Mouse (Mus musculus) urinary bladder, adult 18-20 months (tissue): ENCODE measurements at regions not wholly inside any gene's neighbourhood (a gene's known extent, or its start where the extent isn't known, plus 50 kb on each side); places are given as distances from the start of the nearest gene placed in this dataset.

Experiments used
- DNase-seq, 2 experiments: peaks; one replicate each; pipeline ENCODE4 v3.0.0; 2022; ENCODE audit warnings: low spot score in 2 of 2, mixed read lengths in 2 of 2

DNA sequence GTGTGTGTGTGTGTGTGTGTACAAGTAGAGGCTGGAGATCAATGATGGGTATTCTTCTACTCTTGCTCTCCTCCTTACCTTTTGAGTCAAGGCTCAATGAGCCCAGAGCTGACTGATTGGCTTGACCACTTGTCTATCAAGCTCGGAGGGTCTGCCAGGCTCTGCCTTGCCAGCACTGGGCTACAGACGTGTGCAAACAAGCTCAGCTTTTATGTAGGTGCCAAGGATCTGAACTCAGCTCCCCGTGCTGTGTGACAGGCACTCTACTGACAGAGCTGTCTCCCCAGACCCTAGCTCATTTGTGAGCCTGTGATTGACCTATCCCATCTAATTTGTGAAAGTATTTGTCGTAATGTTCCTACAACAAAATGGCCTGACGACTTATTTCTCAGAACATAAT, 54.2 kb upstream of the Cdc42bpa start:
- DNase-seq: no peak

- DNase-seq: no peak
Measured at GRCm38 (mm10) chr1:179892711-179893110, 67.6 kb upstream of the Cdc42bpa start.

DNA sequence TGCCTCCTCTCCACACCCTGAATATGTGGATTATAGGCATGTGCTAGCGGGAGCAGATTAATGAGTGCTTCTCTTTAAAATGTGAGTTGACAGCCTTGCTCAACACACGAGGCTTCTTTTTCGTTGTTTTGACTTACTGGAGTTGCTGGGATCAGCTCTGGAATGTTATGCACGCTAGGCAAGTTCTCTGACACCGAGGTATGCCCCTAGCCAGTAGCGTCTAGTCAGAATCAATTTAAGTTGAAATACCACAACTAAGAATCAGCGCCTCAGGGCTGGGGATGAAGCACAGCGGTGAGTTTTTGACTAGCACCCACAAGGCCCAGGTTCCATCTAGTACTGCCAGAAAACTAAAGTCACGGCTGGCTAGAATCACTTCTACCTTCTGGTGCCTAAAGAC, 72.4 kb upstream of the Cdc42bpa start:
- no peak for DNase-seq

DNA sequence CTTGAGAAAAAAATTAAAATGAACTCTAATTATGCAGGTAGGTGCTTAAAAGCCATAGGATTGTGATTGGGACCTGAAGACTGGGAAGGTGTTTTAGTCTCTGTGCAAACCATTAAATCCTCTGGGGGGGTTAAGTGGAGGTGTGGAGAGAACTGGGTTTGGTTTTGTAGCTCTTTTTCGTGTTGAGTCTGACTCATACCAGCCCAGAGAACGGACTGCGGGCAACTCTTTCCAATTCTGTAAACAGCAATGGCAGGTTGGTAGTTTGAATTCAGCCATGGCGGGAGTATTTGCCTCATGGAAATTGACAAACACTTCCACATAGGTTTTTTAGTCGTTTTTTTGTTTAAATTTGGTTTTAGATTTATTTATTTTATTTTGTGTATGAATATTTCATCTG, 77.7 kb upstream of the Ahctf1 start:
- DNase-seq: no peak

- DNase-seq: no peak
Measured at GRCm38 (mm10) chr1:179877893-179878292, 74.4 kb upstream of the Ahctf1 start.

- no peak for DNase-seq
Measured at GRCm38 (mm10) chr1:179873772-179874555, 70.5 kb upstream of the Ahctf1 start.

GRCm38 (mm10) chr1:179871961-179872360, 68.5 kb upstream of the Ahctf1 start:
- DNase-seq: no peak

DNA sequence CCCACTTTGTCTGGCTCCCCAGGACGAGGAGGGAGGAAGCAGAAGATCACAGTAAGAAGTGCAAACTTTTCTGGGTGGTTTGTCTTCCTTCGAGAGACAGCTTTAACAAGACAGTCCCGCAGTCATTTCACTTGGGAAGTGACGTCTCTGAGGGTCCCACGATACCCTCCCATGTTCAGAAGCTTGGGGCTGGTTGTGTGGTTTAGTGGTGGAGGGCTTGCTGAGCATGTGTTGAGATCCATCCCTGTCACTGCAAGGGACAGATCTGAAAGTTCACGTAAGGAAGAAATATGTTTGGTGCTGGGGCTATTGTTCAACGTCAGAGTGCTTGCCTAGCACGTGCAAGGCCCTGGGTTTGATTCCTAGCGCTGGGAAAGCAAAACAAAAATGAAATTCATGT, 65.2 kb upstream of the Ahctf1 start:
- no peak for DNase-seq

- DNase-seq: no peak
Measured at GRCm38 (mm10) chr1:179867493-179867892, 64.0 kb upstream of the Ahctf1 start.

- peak; percentile 18 to 25 for DNase-seq
Measured at GRCm38 (mm10) chr1:179866056-179866772, 62.7 kb upstream of the Ahctf1 start.

DNA sequence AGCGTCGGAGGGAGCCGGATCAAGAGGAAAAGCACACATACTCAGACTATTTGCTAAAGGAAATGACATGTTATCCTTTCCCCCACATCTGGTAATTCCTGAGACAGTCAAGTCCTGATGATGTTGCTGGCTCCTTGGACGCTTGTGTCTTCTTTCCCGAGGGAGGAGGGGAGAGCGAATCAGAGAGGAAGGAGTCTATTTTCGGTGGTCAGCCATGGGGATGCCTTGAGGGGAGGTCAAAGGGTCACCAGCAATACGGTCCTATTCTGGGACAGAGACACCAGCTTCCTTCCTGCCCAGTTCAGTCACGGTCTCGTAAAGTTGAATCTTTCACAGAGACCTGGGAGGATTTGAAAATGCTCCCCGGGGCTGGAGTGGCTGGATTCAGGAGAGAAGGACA, 62.1 kb upstream of the Ahctf1 start:
- DNase-seq: no peak

- DNase-seq: no peak
Measured at GRCm38 (mm10) chr1:179864537-179865226, 61.2 kb upstream of the Ahctf1 start.

DNA sequence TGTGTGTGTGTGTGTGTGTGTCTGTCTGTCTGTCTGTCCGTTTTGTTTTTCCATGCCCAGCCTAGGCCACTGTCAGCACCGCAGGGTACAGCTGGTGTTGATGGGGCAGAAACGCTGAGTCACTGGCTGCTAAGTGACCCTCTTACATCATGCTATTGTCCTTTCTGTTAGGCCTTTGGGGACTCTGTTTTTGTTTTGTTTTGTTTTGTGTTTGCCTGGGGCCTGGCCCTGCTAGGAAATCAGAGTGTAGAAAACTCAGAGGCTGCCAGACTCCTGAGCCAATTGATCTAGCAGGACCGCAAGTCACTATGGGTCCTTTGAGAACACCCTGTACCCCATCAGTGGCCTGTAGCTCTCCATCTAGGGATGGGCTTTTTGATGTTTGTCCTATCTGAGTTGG, 59.9 kb upstream of the Ahctf1 start:
- no peak for DNase-seq

- no peak for DNase-seq
Measured at GRCm38 (mm10) chr1:179862941-179863340, 59.5 kb upstream of the Ahctf1 start.

DNA sequence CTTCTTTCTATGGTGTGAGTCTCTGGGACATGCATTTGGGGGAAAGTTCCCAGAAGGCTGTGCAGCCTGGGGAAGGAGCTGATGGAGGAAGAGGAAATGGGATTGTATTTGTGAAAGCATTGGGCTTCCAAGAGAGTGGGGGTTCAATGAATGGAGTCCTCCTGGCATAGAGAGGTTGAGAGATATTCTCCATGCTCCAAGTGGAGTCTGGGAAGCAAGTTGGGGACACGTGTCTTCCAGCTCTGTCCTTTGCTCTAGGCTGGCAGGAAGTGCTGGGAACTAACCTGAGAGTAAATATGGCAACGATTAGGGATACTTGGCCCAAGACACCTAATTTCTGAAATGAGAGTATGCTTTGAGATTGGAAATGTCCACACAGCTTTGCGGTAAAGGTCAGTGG, 58.3 kb upstream of the Ahctf1 start:
- DNase-seq: no peak

GRCm38 (mm10) chr1:179859552-179859902, 56.0 kb upstream of the Ahctf1 start:
- DNase-seq: no peak

DNA sequence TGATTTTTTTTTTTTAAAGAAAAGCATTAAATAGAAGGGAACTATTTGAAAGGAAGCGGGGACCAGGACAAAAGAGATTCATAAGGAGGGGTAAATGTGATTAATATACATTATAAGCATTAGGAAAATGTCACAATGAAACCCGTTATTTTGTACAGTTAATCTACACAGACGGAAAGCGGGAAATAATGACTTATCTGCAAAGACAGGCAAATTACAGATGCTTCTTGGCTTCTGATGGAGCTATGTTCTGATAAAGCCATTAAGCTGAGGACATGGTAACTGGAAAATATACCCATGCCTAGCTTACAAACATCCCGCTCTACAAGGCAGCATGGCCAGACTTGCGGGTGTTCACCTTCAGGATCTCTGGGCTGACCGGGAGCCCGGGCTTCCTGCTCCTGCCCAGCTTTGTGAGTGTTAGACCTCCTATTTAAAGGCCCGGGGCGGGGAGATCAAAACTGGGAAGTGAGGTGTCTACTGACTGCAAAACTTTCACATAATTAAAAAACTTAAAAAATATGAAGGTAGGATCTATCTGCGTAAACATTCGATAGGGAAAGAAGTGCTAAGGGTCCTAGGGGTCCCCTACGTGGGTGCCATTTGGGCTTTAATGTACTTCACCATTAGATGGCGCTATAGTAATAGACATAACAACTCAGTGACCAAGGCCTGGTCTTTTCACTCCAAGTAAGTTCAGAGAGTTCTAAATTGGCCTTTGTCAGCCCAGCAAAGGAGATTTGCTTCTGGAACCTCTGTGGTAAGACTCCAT, 55.5 kb upstream of the Ahctf1 start:
- DNase-seq: no peak

GRCm38 (mm10) chr1:179854288-179854965, 50.9 kb upstream of the Ahctf1 start:
- no peak for DNase-seq
